Mouse (Mus musculus): ENCODE data around the gene Prkaa2. TPM values are rescaled to one million over a fixed set of nuclear protein-coding genes. Genes with fewer than 3 reads are reported as not detected.

Prkaa2 gene
- total and polyA plus RNA-seq, 3 experiments, result not detected

- TF ChIP-seq ZKSCAN1 (IDR thresholded peaks at IDR 0.05; ENCODE audit: low read depth, low read length) (no peak), KAT2A (conservative IDR thresholded peaks at IDR 0.05; ENCODE audit: low read depth, low read length) (no peak), ZNF384 (IDR thresholded peaks at IDR 0.05; ENCODE audit: low read depth, low read length) (no peak), GABPA (IDR thresholded peaks at IDR 0.05; ENCODE audit: low read depth, low read length) (no peak), POLR2A (IDR thresholded peaks at IDR 0.05; ENCODE audit: control insufficient read depth in 1 of 2, insufficient read depth in 1 of 2, low read depth in 1 of 2, low read length in 2 of 2, poor library complexity in 1 of 2) (no peak), MAFK (IDR thresholded peaks at IDR 0.05; ENCODE audit: borderline replicate concordance, low read depth, low read length) (no peak), SMC3 (IDR thresholded peaks at IDR 0.05; ENCODE audit: low read depth, low read length) (peak; percentile 67), RAD21 (IDR thresholded peaks at IDR 0.05; ENCODE audit: low read depth, low read length) (peak; percentile 63)
Measured at GRCm38 (mm10) chr4:105034259-105034658, 75.4 kb downstream of the Prkaa2 start (continued).

- H3K27me3 ChIP-seq (ENCODE audit: control insufficient read depth in 1 of 2, insufficient read depth in 2 of 2, low read length in 2 of 2), result no peaks in the 10 kb centered on the region
- H3K9ac ChIP-seq (ENCODE audit: control insufficient read depth, low read depth, low read length, poor library complexity, severe bottlenecking), result no peak overlapping the region
- no peaks in the 10 kb centered on the region for H3K36me3 ChIP-seq (ENCODE audit: control insufficient read depth in 1 of 2, insufficient read depth in 2 of 2, low read length in 2 of 2)
- H3K9me3 ChIP-seq (replicated peaks; ENCODE audit: insufficient read depth, low read length), result no peaks in the 10 kb centered on the region
- no peak for DNase-seq (ENCODE audit: low read depth, low spot score)
- TF ChIP-seq ZC3H11A (IDR thresholded peaks at IDR 0.05; ENCODE audit: low read depth, low read length) (no peak), SMC3 (IDR thresholded peaks at IDR 0.05; ENCODE audit: low read depth, low read length) (no peak)
- no peak overlapping the region for H3K4me3 ChIP-seq (ENCODE audit: control insufficient read depth in 1 of 2, insufficient read depth in 1 of 2, low read depth in 2 of 2, low read length in 2 of 2)
- no peak overlapping the region for H3K27ac ChIP-seq (ENCODE audit: control insufficient read depth, low read depth, low read length)
- no peaks in the 10 kb centered on the region for H3K79me2 ChIP-seq (ENCODE audit: control insufficient read depth, insufficient read depth, low read length, poor library complexity)
- no peaks in the 10 kb centered on the region for H3K4me1 ChIP-seq (ENCODE audit: control insufficient read depth in 1 of 2, insufficient read depth in 2 of 2, low read length in 2 of 2)
Measured at GRCm38 (mm10) chr4:105033153-105033552, 76.5 kb downstream of the Prkaa2 start.

- Histone ChIP-seq H3K79me2 (ENCODE audit: control insufficient read depth, insufficient read depth, low read length, poor library complexity) (no peaks in the 10 kb centered on the region), H3K27me3 (ENCODE audit: control insufficient read depth in 1 of 2, insufficient read depth in 2 of 2, low read length in 2 of 2) (no peaks in the 10 kb centered on the region), H3K9ac (ENCODE audit: control insufficient read depth, low read depth, low read length, poor library complexity, severe bottlenecking) (no peak overlapping the region), H3K9me3 (replicated peaks; ENCODE audit: insufficient read depth, low read length) (no peaks in the 10 kb centered on the region), H3K4me3 (ENCODE audit: control insufficient read depth in 1 of 2, insufficient read depth in 1 of 2, low read depth in 2 of 2, low read length in 2 of 2) (no peak overlapping the region), H3K36me3 (ENCODE audit: control insufficient read depth in 1 of 2, insufficient read depth in 2 of 2, low read length in 2 of 2) (no peaks in the 10 kb centered on the region), H3K4me1 (ENCODE audit: control insufficient read depth in 1 of 2, insufficient read depth in 2 of 2, low read length in 2 of 2) (no peaks in the 10 kb centered on the region), H3K27ac (ENCODE audit: control insufficient read depth, low read depth, low read length) (no peak overlapping the region)
- no peak for DNase-seq (ENCODE audit: low read depth, low spot score)
- TF ChIP-seq NELFE (IDR thresholded peaks at IDR 0.05; ENCODE audit: low read depth, low read length), result no peak
- TF ChIP-seq UBTF (IDR thresholded peaks at IDR 0.05; ENCODE audit: borderline replicate concordance, insufficient read depth, low read depth, low read length), result no peak
- TF ChIP-seq HCFC1 (IDR thresholded peaks at IDR 0.05; ENCODE audit: low read depth, low read length), result no peak
- no peak for TF ChIP-seq E2F4 (IDR thresholded peaks at IDR 0.05; ENCODE audit: borderline replicate concordance, low read depth, low read length)
- TF ChIP-seq MEF2A (IDR thresholded peaks at IDR 0.05; ENCODE audit: extremely low read depth, insufficient replicate concordance, low read depth, low read length, poor library complexity, severe bottlenecking), result no peak
- no peak for TF ChIP-seq MXI1 (IDR thresholded peaks at IDR 0.05; ENCODE audit: low read depth, low read length)
- no peak for TF ChIP-seq ZMIZ1 (IDR thresholded peaks at IDR 0.05; ENCODE audit: low read depth, low read length)
- no peak for TF ChIP-seq ELF1 (IDR thresholded peaks at IDR 0.05; ENCODE audit: low read depth, low read length)
- no peak for TF ChIP-seq MYC (IDR thresholded peaks at IDR 0.05; ENCODE audit: low read depth, low read length)
- TF ChIP-seq POLR2AphosphoS2 (IDR thresholded peaks at IDR 0.05; ENCODE audit: low read length), result no peak
- no peak for TF ChIP-seq USF2 (IDR thresholded peaks at IDR 0.05; ENCODE audit: borderline replicate concordance in 1 of 2, insufficient read depth in 1 of 2, low read depth in 1 of 2, low read length in 2 of 2)
- no peak for TF ChIP-seq POLR2A (IDR thresholded peaks at IDR 0.05; ENCODE audit: control insufficient read depth in 1 of 2, insufficient read depth in 1 of 2, low read depth in 1 of 2, low read length in 2 of 2, poor library complexity in 1 of 2)
- no peak for TF ChIP-seq ZNF384 (IDR thresholded peaks at IDR 0.05; ENCODE audit: low read depth, low read length)
- no peak for TF ChIP-seq SIN3A (IDR thresholded peaks at IDR 0.05; ENCODE audit: low read length)
- TF ChIP-seq CHD2 (IDR thresholded peaks at IDR 0.05; ENCODE audit: low read length), result no peak
- no peak for TF ChIP-seq ETS1 (IDR thresholded peaks at IDR 0.05; ENCODE audit: low read depth, low read length)
- TF ChIP-seq TCF12 (IDR thresholded peaks at IDR 0.05; ENCODE audit: low read depth, low read length), result no peak
- TF ChIP-seq TAL1 (IDR thresholded peaks at IDR 0.05; ENCODE audit: low read length), result no peak
Measured at GRCm38 (mm10) chr4:105031104-105031503, 78.6 kb downstream of the Prkaa2 start.
